10 mouse cellular contexts compared by ENCODE assay signal in the genomic region with DNA sequence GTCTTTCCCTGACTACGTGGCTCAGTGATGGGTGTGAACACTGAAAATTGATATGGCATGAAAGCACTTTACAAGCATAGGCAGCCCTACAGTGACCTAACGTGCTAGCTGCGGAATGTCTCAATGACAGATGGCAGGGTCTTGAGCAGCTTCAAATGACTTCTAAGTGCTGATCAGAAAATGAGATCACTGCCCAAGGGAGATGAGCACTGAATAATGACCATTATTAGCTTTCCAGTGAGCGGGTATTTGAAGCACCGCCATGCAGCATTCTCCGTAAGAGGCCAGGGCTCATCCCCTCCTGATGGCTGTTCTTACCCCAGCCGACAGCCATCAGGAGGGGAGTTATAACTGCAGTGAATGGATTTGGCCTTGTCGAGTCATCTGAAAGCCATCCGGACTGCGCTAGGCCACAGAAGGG.
DNase-seq lines count a peak whose midpoint lies in the region; ATAC-seq and TF ChIP-seq lines count a peak whose summit lies in the region.
"Had no signal": no experiment of that assay in that cellular context is flagged by ENCODE, and none has a peak within 500 bp of the region (broad histone marks: within the 10 kb centered on the region; RNA-seq: fewer than 3 reads in every experiment).

No protein-coding gene starts in this region.

- H3K27me3 ChIP-seq in hindbrain, embryonic 13.5 days = no peaks in the 10 kb centered on the region
- H3K27me3 ChIP-seq in midbrain, embryonic 16.5 days (ENCODE audit: control insufficient read depth, insufficient read depth, low read depth, low read length) = no peaks in the 10 kb centered on the region
- H3K27me3 ChIP-seq: megakaryocyte, embryonic 14.5 days had no signal

- 0 out of 2 replicates have a peak overlapping the region, but pooled peaks have one; percentile 43 for H3K9ac ChIP-seq in hindbrain, embryonic 13.5 days
- H3K9ac ChIP-seq in midbrain, embryonic 16.5 days (ENCODE audit: low read depth, low read length) = no peak overlapping the region

- peak; percentile 54 for DNase-seq in brain, embryonic 14.5 days (ENCODE audit: low read depth)
- DNase-seq in embryo, embryonic 10.5 days (ENCODE audit: low spot score) = peak; percentile 61
- no peak for DNase-seq in lung, postnatal 36 days
- no peak for DNase-seq in lung, postnatal 4 days
- DNase-seq in left cerebral cortex, postnatal 10 days (ENCODE audit: extremely low spot score in 1 of 2, low spot score in 2 of 2) = no peak
- DNase-seq: kidney, postnatal 14 days; thymus, postnatal 4 days had no signal

- no peak overlapping the region for H3K4me2 ChIP-seq in hindbrain, embryonic 13.5 days
- no peak overlapping the region for H3K4me2 ChIP-seq in midbrain, embryonic 16.5 days (ENCODE audit: low read length)

- no peak for TF ChIP-seq CTCF in brain, embryonic 14.5 days (IDR thresholded peaks at IDR 0.05; ENCODE audit: borderline replicate concordance, extremely low read depth, insufficient read depth, insufficient read length)

- peaks cover 4% of the 10 kb centered on the region; the same call in 1 of the 2 replicates for H3K36me3 ChIP-seq in hindbrain, embryonic 13.5 days
- no peaks in the 10 kb centered on the region for H3K36me3 ChIP-seq in midbrain, embryonic 16.5 days (ENCODE audit: control insufficient read depth, insufficient read depth, low read length)

- peaks cover 18% of the 10 kb centered on the region for H3K4me1 ChIP-seq in hindbrain, embryonic 13.5 days (replicated peaks)
- H3K4me1 ChIP-seq in midbrain, embryonic 16.5 days (ENCODE audit: control insufficient read depth, insufficient read depth, low read length) = no peaks in the 10 kb centered on the region

- no peak overlapping the region for H3K4me3 ChIP-seq in hindbrain, embryonic 13.5 days
- no peak overlapping the region for H3K4me3 ChIP-seq in midbrain, embryonic 16.5 days (ENCODE audit: low read depth, low read length)
- H3K4me3 ChIP-seq: megakaryocyte, embryonic 14.5 days had no signal

- intact Hi-C loops in left cerebral cortex, postnatal 10 days (cut with DNase I) = no loop called here

- 39% methylated on average over 10 of the region's 10 CpGs for WGBS in hindbrain, embryonic 13.5 days
- WGBS in midbrain, embryonic 16.5 days = 37% methylated on average over 10 of the region's 10 CpGs

- ATAC-seq in hindbrain, embryonic 13.5 days (ENCODE audit: low FRiP score) = peak; percentile 78
- peak; percentile 66 for ATAC-seq in midbrain, embryonic 16.5 days

- H3K9me3 ChIP-seq in hindbrain, embryonic 13.5 days = no peaks in the 10 kb centered on the region
- H3K9me3 ChIP-seq in midbrain, embryonic 16.5 days (replicated peaks; ENCODE audit: control insufficient read depth, low read length, poor library complexity, severe bottlenecking) = no peaks in the 10 kb centered on the region
- H3K9me3 ChIP-seq: megakaryocyte, embryonic 14.5 days had no signal

- no peak for TF ChIP-seq POLR2A in brain, embryonic 14.5 days (IDR thresholded peaks at IDR 0.05; ENCODE audit: borderline replicate concordance, extremely low read depth, insufficient read depth, insufficient read length, poor library complexity, severe bottlenecking)

- peak overlapping the region; percentile 75 for H3K27ac ChIP-seq in hindbrain, embryonic 13.5 days
- H3K27ac ChIP-seq in midbrain, embryonic 16.5 days (ENCODE audit: low read length) = no peak overlapping the region

Comparison
In these comparisons a context has a peak if more than half of its experiments do, and no peak if none do; other contexts are left out.
1. DNase-seq: peak in brain, embryonic 14.5 days (single experiment) and embryo, embryonic 10.5 days (single experiment); none in lung, postnatal 36 days (single experiment), lung, postnatal 4 days (0 of 2) and left cerebral cortex, postnatal 10 days (0 of 2).